Mouse (Mus musculus): ENCODE data around the gene Nek8.

Gene Nek8

GRCm38 (mm10) chr11:78166161-78166560, 10.3 kb downstream of the Nek8 start:
- DNase-seq (ENCODE audit: low spot score): no peak

GRCm38 (mm10) chr11:78165761-78166109, 10.7 kb downstream of the Nek8 start:
- DNase-seq (ENCODE audit: low spot score): no peak

- no peak for DNase-seq (ENCODE audit: low spot score)
Measured at GRCm38 (mm10) chr11:78164924-78165760, 11.3 kb downstream of the Nek8 start, which contains the start of gene Traf4. TSS of gene Traf4 (minus strand) at chr11:78165589.

GRCm38 (mm10) chr11:78164604-78164923, 11.9 kb downstream of the Nek8 start:
- no peak for DNase-seq (ENCODE audit: low spot score)

- DNase-seq (ENCODE audit: low spot score): no peak
Measured at GRCm38 (mm10) chr11:78163681-78164603, 12.5 kb downstream of the Nek8 start.

GRCm38 (mm10) chr11:78163045-78163444, 13.4 kb downstream of the Nek8 start:
- no peak for DNase-seq (ENCODE audit: low spot score)

- DNase-seq (ENCODE audit: low spot score): no peak
Measured at GRCm38 (mm10) chr11:78162504-78162903, 14.0 kb downstream of the Nek8 start.

- DNase-seq (ENCODE audit: low spot score): no peak
Measured at GRCm38 (mm10) chr11:78161968-78162367, 14.5 kb downstream of the Nek8 start.

- no peak for DNase-seq (ENCODE audit: low spot score)
Measured at GRCm38 (mm10) chr11:78161169-78161568, 15.3 kb downstream of the Nek8 start.

- no peak for DNase-seq (ENCODE audit: low spot score)
Measured at GRCm38 (mm10) chr11:78160675-78161074, 15.8 kb downstream of the Nek8 start.

- DNase-seq (ENCODE audit: low spot score): no peak
Measured at GRCm38 (mm10) chr11:78160171-78160570, 16.3 kb downstream of the Nek8 start.

GRCm38 (mm10) chr11:78159557-78159956, 16.9 kb downstream of the Nek8 start:
- no peak for DNase-seq (ENCODE audit: low spot score)

GRCm38 (mm10) chr11:78159096-78159495, 17.4 kb downstream of the Nek8 start:
- peak; percentile 78 for DNase-seq (ENCODE audit: low spot score)

- DNase-seq (ENCODE audit: low spot score): no peak
Measured at GRCm38 (mm10) chr11:78156156-78156699, 20.2 kb downstream of the Nek8 start.

GRCm38 (mm10) chr11:78155674-78156073, 20.8 kb downstream of the Nek8 start:
- no peak for DNase-seq (ENCODE audit: low spot score)

- no peak for DNase-seq (ENCODE audit: low spot score)
Measured at GRCm38 (mm10) chr11:78153778-78154177, 22.7 kb downstream of the Nek8 start.

- peak; percentile 82 for DNase-seq (ENCODE audit: low spot score)
Measured at GRCm38 (mm10) chr11:78152299-78153231, 23.9 kb downstream of the Nek8 start.

- no peak for DNase-seq (ENCODE audit: low spot score)
Measured at GRCm38 (mm10) chr11:78151161-78151560, 25.3 kb downstream of the Nek8 start.

GRCm38 (mm10) chr11:78146707-78147543, 29.6 kb downstream of the Nek8 start:
- DNase-seq (ENCODE audit: low spot score): no peak

GRCm38 (mm10) chr11:78146168-78146567, 30.3 kb downstream of the Nek8 start:
- no peak for DNase-seq (ENCODE audit: low spot score)

GRCm38 (mm10) chr11:78143520-78143919, 33.0 kb downstream of the Nek8 start:
- DNase-seq (ENCODE audit: low spot score): no peak
